Mouse (Mus musculus) stomach, embryonic 15.5 days (tissue): ENCODE data around the gene Bicc1. TPM values are rescaled to one million over a fixed set of nuclear protein-coding genes. Genes with fewer than 3 reads are reported as not detected.
A peak's percentile ranks its signal among the peaks of the same experiment; 100 is the strongest.

ENCODE experiments used
- ATAC-seq: fragments of 200-750 bp; cut with Nextera tagmentation; 2 replicates; pipeline ENCODE4 v1.8.0; 2017; ENCODE audit warnings: low read depth, moderate number of reproducible peaks, moderate TSS enrichment; ENCODE audit not compliant: insufficient read depth, low FRiP score
- H3K27ac ChIP-seq: fragments of 300-500 bp; sonication (generic); 2 replicates; pipeline ENCODE4 v1.5.1; 2015; ENCODE audit warnings: mild to moderate bottlenecking, inconsistent platforms
- H3K27me3 ChIP-seq: fragments of 300-500 bp; sonication (generic); replicated peaks from 2 replicates; pipeline ENCODE4 v1.6.1; 2015; ENCODE audit warnings: inconsistent platforms
- H3K36me3 ChIP-seq: fragments of 300-500 bp; sonication (generic); 2 replicates; pipeline ENCODE4 v1.6.1; 2015; ENCODE audit warnings: inconsistent platforms
- H3K4me1 ChIP-seq: fragments of 300-500 bp; sonication (generic); 2 replicates; pipeline ENCODE4 v1.6.1; 2015; ENCODE audit warnings: inconsistent platforms
- H3K4me2 ChIP-seq: fragments of 300-500 bp; sonication (generic); 2 replicates; pipeline ENCODE4 v1.6.1; 2015; ENCODE audit warnings: mild to moderate bottlenecking, inconsistent platforms
- H3K4me3 ChIP-seq: fragments of 300-500 bp; sonication (generic); replicated peaks from 2 replicates; pipeline ENCODE4 v1.5.1; 2015; ENCODE audit warnings: inconsistent platforms
- H3K9ac ChIP-seq: fragments of 300-500 bp; sonication (generic); 2 replicates; pipeline ENCODE4 v1.6.1; 2015; ENCODE audit warnings: inconsistent platforms
- H3K9me3 ChIP-seq: fragments of 300-500 bp; sonication (generic); 2 replicates; pipeline ENCODE4 v1.6.1; 2016; ENCODE audit warnings: inconsistent platforms
- WGBS: fragments of 180-500 bp; shearing (Covaris S2); methylation state at CpG from one replicate; pipeline ENCODE4 v1.1.7; 2015; 5-methylcytosine and 5-hydroxymethylcytosine counted together
- polyA plus RNA-seq: library from polyadenylated mRNA; unstranded; fragments of >200 nt; fragmentation: Nextera tagmentation; extraction: Ambion mirVana; gene quantifications from 2 replicates; pipeline ENCODE4 v1.2.1, GENCODE M21; 2015

The Bicc1 gene
- polyA plus RNA-seq, 1 experiment from 2014 or later: 23.1 TPM

GRCm38 (mm10) chr10:71119120-71119847 lies 40.2 kb downstream of the Bicc1 start:
- peak; percentile 18; the same call in 1 of the 2 replicates for ATAC-seq
- no peaks in the 10 kb centered on the region for H3K9me3 ChIP-seq
- no peak overlapping the region for H3K4me2 ChIP-seq
- peak overlapping the region; percentile 40 for H3K27ac ChIP-seq
- H3K4me3 ChIP-seq: no peak overlapping the region
- peaks cover 12% of the 10 kb centered on the region for H3K4me1 ChIP-seq
- 44% methylated on average over 15 of the region's 15 CpGs for WGBS
- no peaks in the 10 kb centered on the region for H3K27me3 ChIP-seq
- no peak overlapping the region for H3K9ac ChIP-seq
- no peaks in the 10 kb centered on the region for H3K36me3 ChIP-seq

- Histone ChIP-seq H3K27ac (no peak overlapping the region), H3K4me1 (peaks cover 12% of the 10 kb centered on the region), H3K9ac (no peak overlapping the region), H3K9me3 (no peaks in the 10 kb centered on the region), H3K36me3 (no peaks in the 10 kb centered on the region), H3K4me2 (no peak overlapping the region), H3K27me3 (no peaks in the 10 kb centered on the region), H3K4me3 (no peak overlapping the region)
- no peak for ATAC-seq
- 91% methylated on average over 7 of the region's 7 CpGs for WGBS
These were observed 41.7 kb downstream of the Bicc1 start for GRCm38 (mm10) chr10:71117766-71118165.

DNA sequence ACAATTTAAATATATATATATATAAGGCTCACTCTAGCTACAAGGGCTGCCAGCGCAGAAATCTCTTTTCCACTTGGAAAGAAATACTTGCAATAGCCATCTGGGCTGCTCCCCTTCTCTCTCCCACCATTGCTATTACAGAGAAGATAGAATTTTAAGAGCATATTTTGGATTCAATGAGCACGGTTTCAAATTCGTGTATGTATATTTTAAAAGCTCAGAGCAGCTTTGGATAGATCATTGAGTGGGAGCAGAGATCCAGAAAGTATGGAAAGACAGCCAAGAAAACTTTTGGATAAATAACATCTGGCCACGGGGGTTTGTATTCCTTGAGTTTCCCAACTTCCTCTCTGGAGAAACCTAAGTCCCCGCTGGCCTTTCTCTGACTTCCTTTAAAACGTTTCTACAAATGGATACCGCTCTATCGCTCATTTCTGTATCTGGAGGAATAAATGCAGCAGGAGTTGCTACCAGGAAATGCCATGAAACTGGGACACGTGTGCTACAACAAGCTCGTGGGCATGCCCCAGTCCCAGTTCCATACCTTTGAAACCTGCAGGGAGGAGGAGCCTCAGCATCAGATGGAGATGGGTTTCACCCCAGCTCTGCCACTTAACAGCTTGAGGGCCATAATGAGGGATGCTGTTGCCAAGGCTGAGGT lies 45.1 kb downstream of the Bicc1 start:
- WGBS: 40% methylated on average over 10 of the region's 10 CpGs
- Histone ChIP-seq H3K9ac (no peak overlapping the region), H3K4me2 (no peak overlapping the region), H3K36me3 (0 out of 2 replicates have a peak, but pooled peaks cover 3% of the 10 kb centered on the region), H3K9me3 (no peaks in the 10 kb centered on the region), H3K4me3 (no peak overlapping the region), H3K4me1 (0 out of 2 replicates have a peak, but pooled peaks cover 4% of the 10 kb centered on the region), H3K27me3 (no peaks in the 10 kb centered on the region), H3K27ac (peak overlapping the region; percentile 83)
- peak; percentile 78; the same call in 1 of the 2 replicates for ATAC-seq

GRCm38 (mm10) chr10:71106491-71107205 lies 52.9 kb downstream of the Bicc1 start:
- 90% methylated on average over 9 of the region's 9 CpGs for WGBS
- H3K9ac ChIP-seq: no peak overlapping the region
- H3K4me1 ChIP-seq: no peaks in the 10 kb centered on the region
- H3K4me3 ChIP-seq: no peak overlapping the region
- no peaks in the 10 kb centered on the region for H3K9me3 ChIP-seq
- H3K4me2 ChIP-seq: no peak overlapping the region
- H3K36me3 ChIP-seq: 0 out of 2 replicates have a peak, but pooled peaks cover 3% of the 10 kb centered on the region
- no peak overlapping the region for H3K27ac ChIP-seq
- no peaks in the 10 kb centered on the region for H3K27me3 ChIP-seq
- no peak for ATAC-seq

DNA sequence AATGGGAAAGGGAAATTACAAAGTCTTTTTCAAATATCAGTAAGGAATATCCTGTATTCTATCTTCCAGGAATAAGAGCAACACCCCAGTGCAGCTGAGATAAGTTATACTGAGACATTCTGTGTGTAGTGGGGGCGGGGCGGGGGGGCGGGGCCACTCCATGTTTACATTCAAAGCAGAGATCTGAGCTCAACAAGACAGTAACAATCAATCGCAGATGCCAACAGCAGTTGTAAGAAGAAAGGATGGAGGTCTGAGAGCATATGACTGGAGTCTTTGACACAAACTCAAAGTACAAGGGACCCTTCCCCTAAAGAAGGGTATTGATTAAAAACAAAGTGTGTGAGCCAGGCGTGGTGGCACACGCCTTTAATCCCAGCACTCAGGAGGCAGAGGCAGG lies 54.7 kb downstream of the Bicc1 start:
- Histone ChIP-seq H3K4me1 (no peaks in the 10 kb centered on the region), H3K27ac (no peak overlapping the region), H3K9ac (no peak overlapping the region), H3K4me2 (no peak overlapping the region), H3K9me3 (no peaks in the 10 kb centered on the region), H3K27me3 (no peaks in the 10 kb centered on the region), H3K36me3 (0 out of 2 replicates have a peak, but pooled peaks cover 2% of the 10 kb centered on the region), H3K4me3 (no peak overlapping the region)
- 61% methylated on average over 6 of the region's 6 CpGs for WGBS
- ATAC-seq: no peak

DNA sequence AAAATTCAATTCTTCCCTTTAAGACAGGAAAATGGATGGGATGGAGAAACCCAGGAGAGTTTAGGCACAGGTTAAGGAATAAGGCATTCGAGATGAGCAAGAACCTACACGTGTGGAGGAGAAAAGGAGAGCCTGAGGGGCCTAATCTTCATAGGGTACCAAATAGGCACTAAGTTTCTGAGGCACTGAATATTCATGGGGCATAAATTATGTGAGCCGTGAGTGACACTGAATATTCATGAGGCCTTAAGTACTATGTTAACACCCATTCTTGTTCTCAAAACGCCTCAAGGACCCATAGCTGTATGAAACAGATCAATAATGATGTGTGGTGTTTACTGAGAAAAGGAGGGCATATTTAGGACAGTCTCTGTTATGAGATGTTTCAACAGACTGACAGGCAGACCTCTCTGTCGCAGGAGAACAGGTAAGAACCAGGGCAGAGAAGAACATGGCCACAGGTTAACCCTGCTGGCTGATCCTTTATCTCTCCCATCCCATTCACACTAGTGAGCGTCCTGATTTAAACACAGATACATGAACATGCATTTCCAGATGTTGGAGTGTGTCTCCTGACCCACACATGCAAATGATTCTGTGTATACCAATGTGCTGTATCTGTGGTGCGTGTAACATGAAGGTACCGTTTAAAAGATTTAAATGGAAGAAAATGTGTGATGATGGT lies 58.5 kb downstream of the Bicc1 start:
- Histone ChIP-seq H3K4me3 (no peak overlapping the region), H3K9ac (no peak overlapping the region), H3K4me1 (no peaks in the 10 kb centered on the region), H3K4me2 (no peak overlapping the region), H3K9me3 (no peaks in the 10 kb centered on the region), H3K36me3 (no peaks in the 10 kb centered on the region), H3K27me3 (no peaks in the 10 kb centered on the region), H3K27ac (no peak overlapping the region)
- WGBS: 77% methylated on average over 8 of the region's 8 CpGs
- no peak for ATAC-seq

DNA sequence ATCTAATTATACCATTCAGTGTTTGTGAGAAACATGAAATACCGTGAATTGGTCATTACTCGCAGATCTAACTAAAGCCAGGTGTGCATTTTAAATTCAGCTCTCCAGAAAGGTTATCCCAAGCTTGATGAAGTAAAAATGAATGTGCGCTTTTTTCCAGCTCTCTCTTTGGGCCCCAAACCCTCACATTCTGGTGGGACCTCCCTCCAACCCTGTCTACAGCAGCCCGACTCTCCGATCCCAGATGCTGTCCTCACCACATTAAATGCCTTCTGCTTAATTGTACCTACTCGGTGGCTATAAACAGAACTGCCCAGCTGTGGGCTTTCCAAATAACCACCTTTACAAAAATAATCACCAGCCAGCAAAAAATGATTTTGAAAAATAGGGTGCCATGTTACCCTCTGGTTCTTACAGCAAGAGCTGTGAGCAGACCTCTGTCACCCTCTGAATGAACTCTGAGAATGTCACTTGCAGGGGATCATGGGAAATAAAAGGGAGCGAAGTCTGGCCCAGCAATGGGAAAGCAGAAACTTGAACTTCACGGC lies 64.7 kb downstream of the Bicc1 start:
- Histone ChIP-seq H3K9ac (no peak overlapping the region), H3K4me1 (no peaks in the 10 kb centered on the region), H3K9me3 (no peaks in the 10 kb centered on the region), H3K36me3 (no peaks in the 10 kb centered on the region), H3K27ac (no peak overlapping the region), H3K27me3 (no peaks in the 10 kb centered on the region), H3K4me2 (no peak overlapping the region), H3K4me3 (no peak overlapping the region)
- 82% methylated on average over 8 of the region's 8 CpGs for WGBS
- ATAC-seq: no peak

GRCm38 (mm10) chr10:71093312-71093711 lies 66.2 kb downstream of the Bicc1 start:
- no peak overlapping the region for H3K4me2 ChIP-seq
- WGBS: 96% methylated on average over 2 of the region's 2 CpGs
- H3K9ac ChIP-seq: no peak overlapping the region
- H3K27me3 ChIP-seq: no peaks in the 10 kb centered on the region
- H3K9me3 ChIP-seq: no peaks in the 10 kb centered on the region
- no peaks in the 10 kb centered on the region for H3K36me3 ChIP-seq
- H3K4me1 ChIP-seq: no peaks in the 10 kb centered on the region
- H3K4me3 ChIP-seq: no peak overlapping the region
- no peak for ATAC-seq
- H3K27ac ChIP-seq: no peak overlapping the region

DNA sequence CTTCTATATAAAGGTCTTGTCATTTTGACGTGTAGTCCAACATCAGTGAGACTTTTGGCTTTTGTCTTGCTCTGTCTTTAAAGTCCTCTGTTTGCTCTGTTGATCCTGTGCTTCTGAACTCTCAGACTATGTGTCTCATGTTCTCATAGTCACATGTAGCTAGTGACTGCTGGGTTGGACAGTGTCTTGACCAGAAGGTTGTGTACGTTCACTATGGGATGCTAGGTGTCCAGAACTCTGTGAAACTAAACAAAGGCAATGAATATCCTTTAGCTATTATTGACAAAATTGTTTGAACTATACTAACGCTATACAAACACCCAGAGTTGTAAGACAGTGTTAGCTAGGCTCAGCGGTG lies 72.2 kb downstream of the Bicc1 start:
- H3K36me3 ChIP-seq: no peaks in the 10 kb centered on the region
- H3K27ac ChIP-seq: no peak overlapping the region
- no peak for ATAC-seq
- H3K27me3 ChIP-seq: no peaks in the 10 kb centered on the region
- 67% methylated on average over 4 of the region's 4 CpGs for WGBS
- H3K9me3 ChIP-seq: no peaks in the 10 kb centered on the region
- H3K4me2 ChIP-seq: no peak overlapping the region
- H3K4me3 ChIP-seq: no peak overlapping the region
- no peak overlapping the region for H3K9ac ChIP-seq
- no peaks in the 10 kb centered on the region for H3K4me1 ChIP-seq

GRCm38 (mm10) chr10:71086571-71087358 lies 72.7 kb downstream of the Bicc1 start:
- Histone ChIP-seq H3K9ac (no peak overlapping the region), H3K27me3 (no peaks in the 10 kb centered on the region), H3K4me1 (no peaks in the 10 kb centered on the region), H3K27ac (no peak overlapping the region), H3K9me3 (no peaks in the 10 kb centered on the region), H3K4me2 (no peak overlapping the region), H3K36me3 (no peaks in the 10 kb centered on the region), H3K4me3 (no peak overlapping the region)
- no peak for ATAC-seq
- 64% methylated on average over 4 of the region's 4 CpGs for WGBS

- Histone ChIP-seq H3K27me3 (no peaks in the 10 kb centered on the region), H3K4me3 (no peak overlapping the region), H3K4me2 (no peak overlapping the region), H3K36me3 (no peaks in the 10 kb centered on the region), H3K4me1 (no peaks in the 10 kb centered on the region), H3K9me3 (no peaks in the 10 kb centered on the region), H3K9ac (no peak overlapping the region), H3K27ac (no peak overlapping the region)
- 86% methylated on average over 6 of the region's 6 CpGs for WGBS
- ATAC-seq: no peak
These were observed 76.5 kb downstream of the Bicc1 start for GRCm38 (mm10) chr10:71082986-71083385.
